Mouse (Mus musculus): Measurements from ENCODE around the gene Rnf34.

- no peak for TF ChIP-seq CTCF (IDR thresholded peaks at IDR 0.05; ENCODE audit: borderline replicate concordance, extremely low read depth, insufficient read depth, insufficient read length)
- TF ChIP-seq POLR2A (IDR thresholded peaks at IDR 0.05; ENCODE audit: borderline replicate concordance, extremely low read depth, insufficient read depth, insufficient read length, poor library complexity, severe bottlenecking) = no peak
These were observed 50.8 kb downstream of the Rnf34 start for GRCm38 (mm10) chr5:122900558-122901171.

All from brain, embryonic 14.5 days (tissue).